Mouse (Mus musculus) cerebellum, adult 2 months (tissue): ENCODE measurements at regions not wholly inside any gene's neighbourhood (a gene's known extent, or its start where the extent isn't known, plus 50 kb on each side); places are given as distances from the start of the nearest gene placed in this dataset.

Source experiments
- DNase-seq, 2 experiments: peaks; one replicate each; pipeline ENCODE4 v3.0.0; 2021
- H3K27ac ChIP-seq: fragments of 200-500 bp; 2 replicates; pipeline ENCODE4 v1.5.1; 2012; ENCODE audit warnings: low read length, control low read depth, inconsistent platforms; ENCODE audit not compliant: insufficient read depth
- H3K27me3 ChIP-seq: fragments of 200-500 bp; 2 replicates; pipeline ENCODE4 v1.6.1; 2012; ENCODE audit warnings: inconsistent platforms, mild to moderate bottlenecking, low read length, moderate library complexity; ENCODE audit not compliant: control insufficient read depth, insufficient read depth
- H3K4me1 ChIP-seq: fragments of 200-500 bp; 2 replicates; pipeline ENCODE4 v1.6.1; 2011; ENCODE audit warnings: low read length; ENCODE audit not compliant: control insufficient read depth, insufficient read depth
- H3K4me3 ChIP-seq: fragments of 200-500 bp; replicated peaks from 2 replicates; pipeline ENCODE3; 2011; ENCODE audit warnings: mild to moderate bottlenecking, low read depth, low read length, control low read depth; ENCODE audit not compliant: insufficient read depth
- CTCF ChIP-seq: fragments of 200-500 bp; IDR thresholded peaks from 2 replicates; pipeline ENCODE4 v1.5.1; 2011; ENCODE audit warnings: low read depth, mild to moderate bottlenecking, control low read depth, low read length, moderate library complexity, borderline replicate concordance; ENCODE audit not compliant: insufficient read depth
- POLR2A ChIP-seq: fragments of 200-500 bp; IDR thresholded peaks from 2 replicates; pipeline ENCODE4 v1.6.1; 2011; ENCODE audit warnings: low read length, control low read depth, borderline replicate concordance; ENCODE audit not compliant: insufficient read depth
- WGBS: fragments of 180-500 bp; shearing (Covaris S2); methylation state at CpG from one replicate; pipeline ENCODE4 v1.1.7; 2018; 5-methylcytosine and 5-hydroxymethylcytosine counted together

GRCm38 (mm10) chr3:38226147-38226546 lies 258.5 kb downstream of the Ankrd50 start:
- Histone ChIP-seq H3K27ac (no peak overlapping the region), H3K4me1 (no peaks in the 10 kb centered on the region; the same call in 1 of the 2 replicates), H3K27me3 (no peaks in the 10 kb centered on the region), H3K4me3 (no peak overlapping the region)
- no peak for TF ChIP-seq CTCF
- no peak for TF ChIP-seq POLR2A
- DNase-seq, result no peak
- WGBS, result 68% methylated on average over 2 of the region's 2 CpGs

- no peak overlapping the region for H3K27ac ChIP-seq
- no peak for DNase-seq
- H3K4me1 ChIP-seq, result no peaks in the 10 kb centered on the region; the same call in 1 of the 2 replicates
- H3K27me3 ChIP-seq, result no peaks in the 10 kb centered on the region
- H3K4me3 ChIP-seq, result no peak overlapping the region
- TF ChIP-seq CTCF (no peak), POLR2A (no peak)
- 78% methylated on average over 8 of the region's 8 CpGs for WGBS
Measured at GRCm38 (mm10) chr3:38221834-38222215, 262.8 kb downstream of the Ankrd50 start.

- Histone ChIP-seq H3K4me1 (no peaks in the 10 kb centered on the region; the same call in 1 of the 2 replicates), H3K27me3 (no peaks in the 10 kb centered on the region), H3K27ac (no peak overlapping the region), H3K4me3 (no peak overlapping the region)
- 5% methylated on average over 11 of the region's 11 CpGs for WGBS
- DNase-seq, result peak in 1 of 2 experiments; percentile 42
- peak; percentile 51; the same call in 1 of the 2 replicates for TF ChIP-seq CTCF
- no peak for TF ChIP-seq POLR2A
Measured at GRCm38 (mm10) chr3:38220934-38221833, 263.5 kb downstream of the Ankrd50 start.

GRCm38 (mm10) chr3:38209081-38209480 lies 275.6 kb downstream of the Ankrd50 start:
- 87% methylated on average over 3 of the region's 3 CpGs for WGBS
- TF ChIP-seq POLR2A (no peak), CTCF (no peak)
- no peaks in the 10 kb centered on the region for H3K4me1 ChIP-seq
- no peaks in the 10 kb centered on the region for H3K27me3 ChIP-seq
- DNase-seq, result no peak
- H3K4me3 ChIP-seq, result no peak overlapping the region
- H3K27ac ChIP-seq, result no peak overlapping the region

- TF ChIP-seq CTCF (no peak), POLR2A (no peak)
- DNase-seq, result no peak
- WGBS, result 94% methylated on average over 1 of the region's 1 CpGs
- no peaks in the 10 kb centered on the region for H3K27me3 ChIP-seq
- no peak overlapping the region for H3K4me3 ChIP-seq
- no peak overlapping the region for H3K27ac ChIP-seq
- no peaks in the 10 kb centered on the region for H3K4me1 ChIP-seq
Measured at GRCm38 (mm10) chr3:38207867-38208266, 276.8 kb downstream of the Ankrd50 start.

GRCm38 (mm10) chr3:38201861-38202656 lies 282.6 kb downstream of the Ankrd50 start:
- Histone ChIP-seq H3K4me1 (no peaks in the 10 kb centered on the region), H3K27me3 (no peaks in the 10 kb centered on the region), H3K27ac (no peak overlapping the region), H3K4me3 (no peak overlapping the region)
- DNase-seq, result peak; percentile 41 to 55
- WGBS, result 60% methylated on average over 10 of the region's 10 CpGs
- TF ChIP-seq CTCF (peak; percentile 69), POLR2A (no peak)

GRCm38 (mm10) chr3:38194001-38194400 lies 290.6 kb downstream of the Ankrd50 start:
- no peak overlapping the region for H3K27ac ChIP-seq
- H3K4me3 ChIP-seq, result no peak overlapping the region
- H3K27me3 ChIP-seq, result no peaks in the 10 kb centered on the region
- no peaks in the 10 kb centered on the region for H3K4me1 ChIP-seq
- WGBS, result 14% methylated on average over 4 of the region's 4 CpGs
- TF ChIP-seq CTCF (no peak), POLR2A (no peak)
- DNase-seq, result no peak
